Mouse (Mus musculus) embryonic fibroblast, embryonic 13.5 days (primary cell): Measurements from ENCODE around the gene Slc39a11. TPM values are rescaled to one million over a fixed set of nuclear protein-coding genes. Genes with fewer than 3 reads are reported as not detected.
A peak's percentile ranks its signal among the peaks of the same experiment; 100 is the strongest.

Source experiments
- H3K27ac ChIP-seq: 2 replicates; pipeline ENCODE4 v1.5.1; 2012; ENCODE audit warnings: low read length, control low read depth, inconsistent platforms; ENCODE audit not compliant: insufficient read depth
- H3K4me1 ChIP-seq: 2 replicates; pipeline ENCODE4 v1.6.1; 2011; ENCODE audit warnings: low read length; ENCODE audit not compliant: control insufficient read depth, insufficient read depth
- H3K4me3 ChIP-seq: 2 replicates; pipeline ENCODE4 v1.5.1; 2011; ENCODE audit warnings: mild to moderate bottlenecking, control low read depth, low read length; ENCODE audit not compliant: insufficient read depth
- CTCF ChIP-seq: IDR thresholded peaks from 2 replicates; pipeline ENCODE4 v1.5.1; 2011; ENCODE audit warnings: mild to moderate bottlenecking, control low read depth, low read length, moderate library complexity, borderline replicate concordance; ENCODE audit not compliant: insufficient read depth
- POLR2A ChIP-seq: IDR thresholded peaks from 2 replicates; pipeline ENCODE4 v1.6.1; 2011; ENCODE audit warnings: low read depth, mild to moderate bottlenecking, control low read depth, low read length, moderate library complexity
- polyA plus RNA-seq: library from polyadenylated mRNA; stranded (reverse); fragments of >200 nt; gene quantifications from 2 replicates; pipeline ENCODE4 v1.2.4, GENCODE M21; 2011; ENCODE audit warnings: low read depth; ENCODE audit not compliant: missing spikeins, insufficient read length

Slc39a11 gene
- polyA plus RNA-seq, 1 experiment = 21.4 TPM

- TF ChIP-seq CTCF (no peak), POLR2A (no peak)
- H3K4me3 ChIP-seq = no peak overlapping the region
- H3K27ac ChIP-seq = no peak overlapping the region
- peaks cover 14% of the 10 kb centered on the region for H3K4me1 ChIP-seq
These were observed 8.9 kb upstream of the Slc39a11 start for GRCm38 (mm10) chr11:113658763-113659162.

DNA sequence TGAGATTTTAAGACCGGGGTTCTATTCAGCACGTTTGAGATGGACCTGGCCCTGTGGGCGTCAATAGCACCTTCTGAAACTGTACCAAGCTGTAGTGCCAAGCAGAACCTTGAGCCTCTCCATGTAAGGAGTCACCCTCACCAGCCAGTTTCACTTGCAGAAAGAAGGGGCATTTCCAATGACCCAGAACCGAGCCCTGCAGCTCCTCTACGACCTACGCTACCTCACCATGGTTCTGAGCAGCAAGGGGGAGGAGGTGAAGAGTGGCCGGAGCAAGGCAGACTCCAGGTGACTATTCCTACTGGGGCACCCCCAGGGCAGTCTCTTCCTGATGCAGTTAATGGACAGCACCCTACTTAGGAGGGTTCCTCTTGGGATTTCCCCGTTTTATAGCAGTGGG lies 8.4 kb upstream of the Slc39a11 start:
- Histone ChIP-seq H3K4me3 (no peak overlapping the region), H3K27ac (no peak overlapping the region), H3K4me1 (peaks cover 15% of the 10 kb centered on the region)
- TF ChIP-seq POLR2A (no peak), CTCF (no peak)

GRCm38 (mm10) chr11:113657221-113657620 lies 7.3 kb upstream of the Slc39a11 start:
- peaks cover 15% of the 10 kb centered on the region for H3K4me1 ChIP-seq
- TF ChIP-seq CTCF (no peak), POLR2A (no peak)
- no peak overlapping the region for H3K27ac ChIP-seq
- no peak overlapping the region for H3K4me3 ChIP-seq

DNA sequence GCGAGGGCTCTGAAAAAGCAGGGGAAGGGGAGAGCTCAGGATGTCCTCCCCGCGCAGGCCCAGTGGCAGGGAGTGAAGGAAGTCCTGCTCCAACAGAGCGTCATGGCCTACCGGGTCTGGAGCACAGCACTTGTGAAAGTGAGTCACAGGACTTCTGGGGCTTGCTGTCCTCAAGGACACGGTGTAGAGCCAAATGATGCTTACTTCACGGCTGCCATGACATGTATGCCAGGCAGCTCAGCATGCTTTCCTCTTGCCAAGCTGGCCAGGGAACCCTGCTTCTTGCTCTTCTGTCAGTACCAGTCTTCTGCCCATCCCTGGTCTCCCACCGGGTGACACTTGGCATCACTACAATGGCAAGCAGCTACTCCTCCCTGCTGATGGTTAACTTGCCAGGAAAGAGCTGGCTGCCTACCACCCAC lies 6.6 kb upstream of the Slc39a11 start:
- Histone ChIP-seq H3K4me1 (peaks cover 15% of the 10 kb centered on the region), H3K4me3 (no peak overlapping the region), H3K27ac (no peak overlapping the region)
- no peak for TF ChIP-seq CTCF
- TF ChIP-seq POLR2A = no peak

DNA sequence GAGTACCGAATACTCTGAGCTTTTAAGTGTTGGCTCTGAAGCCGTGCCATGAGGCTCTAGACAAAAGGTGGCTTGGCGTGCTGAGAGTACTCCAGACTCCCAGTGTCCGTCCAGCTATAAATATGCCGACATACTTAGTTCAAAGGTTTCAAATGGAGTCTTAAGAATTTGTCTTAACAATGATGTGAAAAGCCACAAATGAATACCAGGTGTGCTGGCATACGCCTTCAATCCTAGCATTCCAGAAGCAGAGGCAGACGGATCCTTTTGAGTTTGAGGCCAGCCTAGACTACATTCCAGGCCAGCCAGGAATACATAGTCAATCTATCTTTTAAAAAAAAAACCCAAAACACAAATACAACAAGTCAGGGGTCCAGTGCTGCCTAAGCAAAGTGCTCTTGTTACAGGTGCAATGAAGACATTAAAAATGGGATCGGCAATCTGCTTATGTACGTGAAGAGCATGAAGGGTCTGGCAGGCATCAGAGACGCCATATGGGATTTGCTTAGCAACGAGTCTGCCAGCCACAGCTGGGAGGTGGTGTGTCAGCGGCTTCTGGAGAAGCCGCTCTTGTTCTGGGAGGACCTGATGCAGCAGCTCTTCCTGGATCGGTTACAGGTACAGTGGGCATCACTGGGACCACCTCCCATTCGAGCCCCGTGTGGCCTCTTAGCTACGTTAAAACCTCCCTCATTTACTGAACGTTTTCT lies 4.8 kb upstream of the Slc39a11 start:
- TF ChIP-seq POLR2A = no peak
- Histone ChIP-seq H3K4me1 (peaks cover 15% of the 10 kb centered on the region), H3K27ac (peak overlapping the region; percentile 72), H3K4me3 (no peak overlapping the region)

DNA sequence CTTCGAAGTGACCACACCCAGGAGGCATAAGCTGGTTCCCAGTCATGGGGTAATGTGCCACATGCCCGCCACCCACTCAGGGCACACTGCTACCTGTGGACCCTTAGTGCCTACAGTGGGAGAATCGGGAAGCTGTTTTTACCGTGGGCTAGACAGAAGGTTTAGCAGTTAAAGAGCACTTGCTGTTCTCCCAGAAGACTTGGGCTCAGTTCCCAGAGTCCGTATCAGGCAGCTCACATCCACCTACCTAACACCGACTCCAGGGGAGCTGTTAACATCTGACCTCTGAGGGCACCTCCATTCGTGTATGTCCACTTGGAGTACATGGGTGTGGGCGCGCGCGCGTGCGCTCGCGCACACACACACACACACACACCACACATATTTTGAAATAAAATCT lies 4.2 kb upstream of the Slc39a11 start:
- TF ChIP-seq CTCF (no peak), POLR2A (no peak)
- Histone ChIP-seq H3K4me1 (peaks cover 15% of the 10 kb centered on the region), H3K27ac (peak overlapping the region; percentile 72), H3K4me3 (no peak overlapping the region)

DNA sequence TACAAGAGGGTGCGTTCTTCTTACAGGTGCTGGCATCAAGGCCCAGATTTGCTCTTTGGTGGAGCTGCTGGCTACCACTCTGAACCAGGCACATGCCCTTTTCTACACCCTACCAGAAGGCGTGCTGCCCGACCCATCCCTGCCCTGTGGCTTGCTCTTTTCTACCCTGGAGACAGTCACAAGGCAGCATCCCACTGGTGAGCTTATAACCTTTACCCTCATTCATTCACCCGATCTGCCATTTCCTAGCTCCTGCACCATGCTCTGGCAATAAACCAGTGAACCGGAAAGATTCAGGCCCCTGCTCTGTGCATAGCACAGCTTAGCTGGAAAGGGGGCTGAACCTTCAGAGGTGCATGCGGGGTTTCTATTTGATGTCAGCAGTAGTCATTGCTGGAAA lies 2.6 kb upstream of the Slc39a11 start:
- TF ChIP-seq POLR2A = no peak
- no peak for TF ChIP-seq CTCF
- Histone ChIP-seq H3K4me3 (no peak overlapping the region), H3K27ac (no peak overlapping the region), H3K4me1 (peaks cover 15% of the 10 kb centered on the region)

GRCm38 (mm10) chr11:113651907-113652273 lies 2.0 kb upstream of the Slc39a11 start:
- Histone ChIP-seq H3K4me3 (no peak overlapping the region), H3K27ac (no peak overlapping the region), H3K4me1 (peaks cover 15% of the 10 kb centered on the region)
- TF ChIP-seq POLR2A = no peak
- peak; percentile 30; the same call in 1 of the 2 replicates for TF ChIP-seq CTCF

GRCm38 (mm10) chr11:113651206-113651906 lies 1.5 kb upstream of the Slc39a11 start:
- Histone ChIP-seq H3K4me1 (peaks cover 15% of the 10 kb centered on the region), H3K4me3 (no peak overlapping the region), H3K27ac (no peak overlapping the region)
- TF ChIP-seq CTCF = no peak
- TF ChIP-seq POLR2A = no peak

GRCm38 (mm10) chr11:113648690-113649352 lies 1.1 kb downstream of the Slc39a11 start, which contains the start of gene Cog1:
Gene Cog1, plus strand, starts transcription at chr11:113649169.
- TF ChIP-seq CTCF (no peak), POLR2A (no peak)
- H3K4me1 ChIP-seq = peaks cover 2% of the 10 kb centered on the region
- H3K27ac ChIP-seq = peak within 1 kb of the TSS; percentile 88
- peak within 1 kb of the TSS; percentile 87 for H3K4me3 ChIP-seq
